Mouse (Mus musculus) left cerebral cortex, adult 9 months (tissue): ENCODE measurements around the gene Zfp335.
"Not testable (repeated sequence)": the region's sequence is repeated elsewhere in the genome, so short reads cannot be mapped to it uniquely, and the experiment has no call there.

Experiments
- DNase-seq, 2 experiments: peaks; one replicate each; pipeline ENCODE4 v3.0.0; 2022; ENCODE audit warnings: low spot score in 2 of 2

The Zfp335 gene

DNA sequence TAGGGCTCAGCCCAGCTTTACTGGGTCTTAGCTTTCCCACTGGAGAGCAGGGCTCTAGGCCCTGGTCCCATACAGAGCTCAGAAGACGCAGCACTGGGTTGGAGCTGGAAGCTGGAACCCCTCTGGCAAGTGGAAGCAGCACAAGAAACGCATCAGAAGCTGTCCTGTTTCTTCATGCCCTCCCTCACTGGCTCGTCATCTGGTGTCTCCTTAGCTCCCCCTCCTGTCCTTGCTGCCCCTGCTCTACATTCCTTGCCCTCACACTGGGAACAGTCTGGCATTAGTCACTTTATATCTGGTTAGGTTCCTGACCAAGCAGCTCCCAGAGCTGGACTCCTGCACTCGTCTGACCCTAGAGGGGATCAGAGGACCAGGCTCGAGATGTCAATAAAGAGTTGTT, 17.5 kb downstream of the Zfp335 start:
- no peak for DNase-seq

DNA sequence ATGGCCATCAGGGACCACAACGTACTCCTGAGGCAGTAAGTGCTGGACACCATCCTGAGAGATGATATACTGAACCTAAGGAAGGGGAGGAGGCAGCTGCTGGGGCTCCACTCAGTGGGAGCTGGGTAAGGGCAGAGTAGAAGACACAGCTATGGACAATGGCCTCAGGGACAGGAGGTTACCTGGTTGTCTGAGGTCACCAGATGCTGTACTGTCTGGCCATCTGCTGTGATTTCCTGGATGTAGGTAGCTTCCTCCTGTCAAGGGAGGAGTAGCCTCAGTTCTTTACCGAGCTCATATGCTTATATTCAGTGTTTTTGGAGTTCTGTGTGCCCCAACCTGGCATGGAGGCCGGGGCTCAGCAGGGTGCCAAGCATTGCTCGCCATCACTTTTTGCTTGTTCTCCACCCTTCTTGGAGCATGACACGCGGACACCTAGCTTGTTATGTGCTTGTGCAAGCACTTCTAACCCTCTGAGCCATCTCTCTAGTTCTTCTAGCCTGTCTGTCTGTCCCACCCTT, 18.8 kb downstream of the Zfp335 start:
- no peak for DNase-seq

- DNase-seq, result no peak
Measured at GRCm38 (mm10) chr2:164891908-164892695, 19.5 kb downstream of the Zfp335 start.

DNA sequence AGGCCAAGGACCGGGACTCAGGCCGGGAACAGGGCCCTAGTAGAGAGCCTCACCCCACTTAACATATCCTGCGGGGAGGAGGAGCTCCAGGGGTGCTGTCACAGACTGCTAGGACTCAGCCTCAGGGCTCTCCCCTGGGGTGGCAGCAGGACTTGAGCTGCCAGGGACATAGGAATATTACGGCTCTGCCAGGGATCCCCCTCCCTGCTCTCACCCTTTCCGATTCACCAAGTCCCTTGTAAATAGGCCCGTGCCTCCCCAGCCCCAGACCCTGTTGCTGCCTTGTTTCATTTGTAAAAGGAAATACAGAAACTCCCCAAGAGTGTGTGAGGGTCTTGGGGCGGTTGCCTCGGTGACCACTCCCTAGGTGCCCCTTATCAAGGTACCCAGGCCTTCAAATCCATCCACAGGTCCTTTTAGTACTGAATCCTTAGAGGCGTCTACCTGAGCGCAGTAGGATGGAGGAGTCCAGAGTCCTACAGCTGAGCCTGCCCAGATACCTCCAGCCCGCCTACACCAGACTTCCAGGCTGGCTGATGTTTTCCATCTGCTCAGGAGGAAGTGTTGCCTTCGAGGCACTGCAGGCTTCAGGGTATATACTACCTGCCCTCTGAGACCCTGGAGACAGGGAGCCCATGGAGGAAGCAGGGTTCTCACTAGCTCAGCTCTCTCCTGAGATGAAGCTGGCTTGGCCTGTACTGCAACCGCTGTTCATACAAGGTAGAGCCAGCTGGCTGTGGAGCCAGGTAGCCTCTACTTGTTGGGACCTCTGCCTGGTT, 20.3 kb downstream of the Zfp335 start:
- DNase-seq, result no peak

- DNase-seq, result no peak
Measured at GRCm38 (mm10) chr2:164890411-164891049, 21.0 kb downstream of the Zfp335 start.

DNA sequence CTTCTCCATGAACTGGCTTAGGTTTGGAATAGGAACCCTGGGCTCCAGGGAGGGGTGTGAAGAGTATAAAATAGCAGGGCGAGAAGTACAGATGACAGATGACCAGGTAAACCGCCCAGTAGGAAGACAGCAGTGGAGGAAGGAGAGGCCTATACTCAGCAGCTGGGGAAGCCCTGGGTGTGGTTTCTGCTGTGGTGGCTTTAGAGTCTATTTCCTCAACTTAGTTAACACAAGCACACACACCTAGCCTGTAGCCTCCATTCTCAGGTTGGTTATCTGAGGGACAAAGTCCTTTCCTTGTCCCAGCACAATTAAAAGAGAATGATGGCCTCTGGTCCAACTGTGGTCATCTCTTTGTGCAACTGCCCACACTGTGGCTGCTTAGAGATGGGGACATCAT, 21.6 kb downstream of the Zfp335 start:
- no peak for DNase-seq

DNA sequence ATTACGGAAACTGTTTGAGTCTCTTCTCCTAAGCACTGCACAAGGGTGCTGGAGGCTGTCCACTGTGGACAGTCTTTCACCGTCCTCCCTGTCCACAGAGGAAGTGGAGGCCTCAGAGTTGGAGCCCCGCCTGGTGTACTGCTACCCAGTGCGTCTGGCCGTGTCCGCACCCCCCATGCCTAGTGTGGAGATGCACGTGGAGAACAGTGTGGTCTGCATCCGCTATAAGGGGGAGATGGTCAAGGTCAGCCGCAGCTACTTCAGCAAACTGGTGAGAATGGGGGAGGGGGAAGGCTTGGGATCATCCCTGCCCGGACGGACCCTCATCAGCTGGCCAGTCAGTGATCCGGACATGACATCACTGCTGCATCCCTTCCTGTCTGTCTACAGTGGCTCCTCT, 22.6 kb downstream of the Zfp335 start:
- DNase-seq, result no peak

- peak in 1 of 2 experiments; percentile 45 for DNase-seq
Measured at GRCm38 (mm10) chr2:164886617-164887016, 24.9 kb downstream of the Zfp335 start.

GRCm38 (mm10) chr2:164885788-164886187, 25.8 kb downstream of the Zfp335 start:
- peak in 1 of 2 experiments; percentile 81 for DNase-seq

GRCm38 (mm10) chr2:164882619-164883018, 28.9 kb downstream of the Zfp335 start:
- DNase-seq, result no peak

- DNase-seq, result peak; percentile 88 to 94
Measured at GRCm38 (mm10) chr2:164879568-164880277, 31.8 kb downstream of the Zfp335 start.

- DNase-seq, result peak; percentile 67 to 90
Measured at GRCm38 (mm10) chr2:164879228-164879567, 32.4 kb downstream of the Zfp335 start, which contains the start of gene Pcif1. Gene Pcif1, plus strand, starts transcription at chr2:164879304.

- peak in 1 of 2 experiments; percentile 53 for DNase-seq
Measured at GRCm38 (mm10) chr2:164878509-164879227, 32.9 kb downstream of the Zfp335 start.

DNA sequence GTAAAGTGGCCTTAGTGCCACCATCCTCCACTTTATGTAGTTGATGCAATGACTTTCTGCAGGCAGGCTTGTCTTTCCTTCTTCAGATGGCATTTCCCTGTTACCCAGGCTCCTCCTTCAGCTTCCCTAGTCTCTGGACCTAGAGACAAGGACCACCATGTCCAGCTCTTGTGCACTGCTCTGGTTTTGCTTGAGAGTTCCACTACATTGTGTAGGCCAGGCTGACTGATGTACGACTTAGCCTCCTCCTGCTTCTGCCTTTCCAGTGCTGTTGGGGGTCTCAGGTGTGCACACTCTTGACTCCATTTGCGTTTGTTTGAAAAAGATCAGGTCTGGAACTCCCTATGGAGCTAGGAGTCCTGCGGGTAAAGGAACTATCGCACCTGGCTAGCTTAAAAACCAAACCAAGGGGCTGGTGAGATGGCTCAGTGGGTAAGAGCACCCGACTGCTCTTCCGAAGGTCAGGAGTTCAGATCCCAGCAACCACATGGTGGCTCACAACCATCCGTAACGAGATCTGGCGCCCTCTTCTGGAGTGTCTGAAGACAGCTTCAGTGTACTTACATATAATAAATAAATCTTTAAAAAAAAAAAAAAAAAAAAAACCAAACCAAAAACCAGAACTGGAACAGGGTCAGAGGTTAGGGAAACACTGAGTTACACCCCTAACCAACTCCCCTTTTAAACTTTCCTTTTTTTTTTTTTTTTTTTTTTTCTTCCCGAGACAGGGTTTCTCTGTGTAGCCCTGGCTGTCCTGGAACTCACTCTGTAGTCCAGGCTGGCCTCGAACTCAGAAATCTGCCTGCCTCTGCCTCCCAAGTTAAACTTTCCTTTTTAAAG, 34.0 kb downstream of the Zfp335 start:
- not testable (repeated sequence) for DNase-seq

- not testable (repeated sequence) for DNase-seq
Measured at GRCm38 (mm10) chr2:164875648-164876047, 35.9 kb downstream of the Zfp335 start.

GRCm38 (mm10) chr2:164874239-164874769, 37.3 kb downstream of the Zfp335 start:
- no peak for DNase-seq

DNA sequence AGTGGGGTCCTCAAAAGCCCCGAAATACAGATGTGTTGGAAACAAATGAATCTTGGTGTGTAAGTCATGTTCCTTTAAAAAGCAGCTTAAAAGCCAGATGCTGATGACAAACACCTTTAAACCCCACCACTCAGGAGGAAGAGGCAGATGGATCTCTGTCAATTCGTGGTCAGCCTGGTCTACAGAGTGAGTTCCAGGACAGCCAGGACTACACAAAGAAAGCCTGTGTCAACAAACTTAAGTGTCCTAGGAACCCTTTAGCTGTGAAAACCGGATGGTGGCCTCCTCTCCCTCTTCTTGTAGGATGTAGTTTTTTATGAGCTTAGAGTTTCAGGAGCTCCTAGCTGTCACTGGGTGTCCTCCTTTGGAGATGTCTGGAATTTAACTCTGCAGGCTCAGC, 37.9 kb downstream of the Zfp335 start:
- DNase-seq, result no peak

DNA sequence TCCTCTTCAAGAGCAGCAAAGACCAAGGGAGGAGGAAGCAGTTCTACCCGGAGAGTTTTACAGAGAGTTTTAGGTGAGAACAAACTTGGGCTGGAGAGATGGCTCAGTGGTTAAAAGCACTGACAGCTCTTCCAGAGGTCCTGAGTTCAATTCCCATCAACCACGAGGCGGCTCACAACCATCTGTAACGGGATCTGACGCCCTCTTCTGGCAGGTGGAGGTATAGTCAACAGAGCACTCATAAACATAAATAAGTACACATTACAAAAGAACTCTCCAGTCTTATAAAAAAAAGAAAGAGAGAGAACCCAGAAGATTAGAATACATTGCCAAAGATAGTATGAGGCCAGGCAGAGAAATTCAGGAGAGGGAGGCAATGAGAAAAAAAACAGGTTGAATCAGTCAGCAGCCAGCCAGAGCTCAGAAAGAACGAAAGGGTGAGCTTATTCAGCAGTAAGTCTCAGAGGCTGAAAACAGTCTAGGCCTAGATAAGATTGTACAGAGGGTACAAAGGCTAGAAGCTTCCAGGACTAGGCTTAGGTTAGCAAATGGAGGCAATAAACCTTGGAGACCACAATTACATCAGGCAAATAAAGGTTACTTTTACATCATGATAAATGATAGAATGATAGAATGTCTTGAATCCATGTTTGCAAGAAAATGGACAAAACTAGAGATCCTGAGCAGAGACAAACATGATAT, 39.8 kb downstream of the Zfp335 start:
- no peak for DNase-seq

DNA sequence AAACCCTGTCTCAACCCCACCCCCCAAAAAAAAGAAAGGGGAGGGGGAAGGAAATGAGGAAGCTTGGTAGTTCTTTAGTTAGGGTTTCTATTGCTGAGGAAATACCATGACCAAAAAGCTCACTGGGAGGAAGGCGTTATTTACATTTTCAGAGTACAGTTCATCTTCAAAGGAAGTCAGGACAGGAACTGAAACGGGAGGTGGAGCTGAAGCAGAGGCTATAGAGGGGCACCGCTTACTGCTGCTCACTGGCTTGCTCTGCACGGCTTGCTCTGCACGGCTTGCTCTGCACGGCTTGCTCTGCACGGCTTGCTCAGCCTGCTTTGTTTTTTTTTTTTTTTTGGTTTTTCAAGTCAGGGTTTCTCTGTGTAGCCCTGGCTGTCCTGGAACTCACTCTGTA, 43.1 kb downstream of the Zfp335 start:
- DNase-seq, result no peak
